Mouse (Mus musculus) heart, embryonic 15.5 days (tissue): ENCODE data around the gene Bbs2. TPM values are rescaled to one million over a fixed set of nuclear protein-coding genes. Genes with fewer than 3 reads are reported as not detected.
A peak's percentile ranks its signal among the peaks of the same experiment; 100 is the strongest.
"Not testable (repeated sequence)": the region's sequence is repeated elsewhere in the genome, so short reads cannot be mapped to it uniquely, and the experiment has no call there.

Experiments used
- ATAC-seq: fragments of 200-750 bp; cut with Nextera tagmentation; replicated peaks from 2 replicates; pipeline ENCODE4 v1.8.0; 2017; ENCODE audit warnings: low read depth, moderate TSS enrichment; ENCODE audit not compliant: insufficient number of reproducible peaks, insufficient read depth, low FRiP score
- H3K27ac ChIP-seq: fragments of 300-500 bp; sonication (generic); 2 replicates; pipeline ENCODE4 v1.5.1; 2015; ENCODE audit warnings: mild to moderate bottlenecking, inconsistent platforms
- H3K27me3 ChIP-seq: fragments of 300-500 bp; sonication (generic); 2 replicates; pipeline ENCODE4 v1.6.1; 2015; ENCODE audit warnings: inconsistent platforms
- H3K36me3 ChIP-seq: fragments of 300-500 bp; sonication (generic); 2 replicates; pipeline ENCODE4 v1.6.1; 2015; ENCODE audit warnings: mild to moderate bottlenecking, inconsistent platforms
- H3K4me1 ChIP-seq: fragments of 300-500 bp; sonication (generic); replicated peaks from 2 replicates; pipeline ENCODE4 v1.6.1; 2015; ENCODE audit warnings: inconsistent platforms
- H3K4me2 ChIP-seq: fragments of 300-500 bp; sonication (generic); 2 replicates; pipeline ENCODE4 v1.6.1; 2015; ENCODE audit warnings: inconsistent platforms, mild to moderate bottlenecking, moderate library complexity
- H3K4me3 ChIP-seq: fragments of 300-500 bp; sonication (generic); 2 replicates; pipeline ENCODE4 v1.5.1; 2015; ENCODE audit warnings: mild to moderate bottlenecking, inconsistent platforms
- H3K9ac ChIP-seq: fragments of 300-500 bp; sonication (generic); 2 replicates; pipeline ENCODE4 v1.6.1; 2015; ENCODE audit warnings: mild to moderate bottlenecking, inconsistent platforms
- H3K9me3 ChIP-seq: fragments of 300-500 bp; sonication (generic); replicated peaks from 2 replicates; pipeline ENCODE4 v1.6.1; 2016; ENCODE audit warnings: inconsistent platforms
- WGBS: fragments of 180-500 bp; shearing (Covaris S2); methylation state at CpG from one replicate; pipeline ENCODE4 v1.1.7; 2015; ENCODE audit warnings: mixed read lengths; 5-methylcytosine and 5-hydroxymethylcytosine counted together
- polyA plus RNA-seq: library from polyadenylated mRNA; unstranded; fragments of >200 nt; fragmentation: Nextera tagmentation; extraction: Ambion mirVana; gene quantifications from 2 replicates; pipeline ENCODE4 v1.2.1, GENCODE M21; 2015

The Bbs2 gene
- polyA plus RNA-seq: 8.0 and 9.9 TPM in 2 replicates

DNA sequence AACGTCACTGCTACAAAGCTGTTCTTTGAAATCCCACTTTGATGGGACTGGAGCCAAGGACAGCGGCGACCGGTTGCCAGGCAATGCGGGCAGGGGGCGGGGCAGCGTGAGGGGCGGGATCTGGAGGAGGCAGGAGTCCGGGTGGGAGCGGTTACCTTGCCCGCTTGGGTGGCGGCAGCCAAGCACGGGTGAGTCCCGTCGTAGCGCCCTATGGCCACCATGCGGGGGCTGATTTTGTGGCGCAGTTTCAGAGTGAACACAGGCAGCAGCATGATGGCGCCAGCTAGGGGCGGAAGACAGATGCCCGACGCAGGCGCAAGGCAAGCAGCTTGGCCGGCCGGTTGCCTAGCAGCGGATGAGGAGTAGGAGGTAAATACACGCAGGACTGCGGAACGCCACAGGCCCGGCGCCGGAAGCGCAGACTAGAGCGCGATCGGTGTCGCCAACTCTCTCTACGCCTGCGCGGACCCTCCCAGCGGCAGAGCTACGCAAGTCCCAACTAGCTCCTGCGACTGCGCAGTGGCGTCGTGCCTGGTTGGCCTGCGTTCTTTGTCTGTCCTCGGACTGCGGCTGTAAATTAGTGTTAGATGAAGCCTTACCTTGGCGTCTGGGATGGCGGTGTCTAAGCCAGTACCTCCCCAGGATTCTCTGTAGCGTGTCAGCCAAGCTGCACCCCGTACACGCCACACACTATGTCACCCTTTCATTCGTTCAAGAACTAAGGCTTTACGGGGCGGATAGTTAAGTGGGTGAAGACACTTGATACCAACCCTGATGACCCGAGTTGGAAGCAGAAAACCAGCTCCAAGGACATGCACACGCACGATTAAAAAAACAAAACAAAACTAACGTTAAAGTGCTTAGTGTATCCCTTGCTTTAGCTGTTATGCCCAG lies at the start of gene Bbs2:
TSS of gene Bbs2 (minus strand) at position 848 of the 894 bp plus-strand sequence.
- peak within 1 kb of the TSS; percentile 61 for H3K9ac ChIP-seq
- peak within 1 kb of the TSS; percentile 80 for H3K4me3 ChIP-seq
- no peaks in the 10 kb centered on the region for H3K36me3 ChIP-seq
- H3K9me3 ChIP-seq: no peaks in the 10 kb centered on the region
- H3K4me1 ChIP-seq: peaks cover 13% of the 10 kb centered on the region
- peak within 1 kb of the TSS; percentile 92 for H3K27ac ChIP-seq
- 2% methylated on average over 61 of the region's 61 CpGs for WGBS
- peak within 1 kb of the TSS; percentile 79 for H3K4me2 ChIP-seq
- peak; percentile 100 for ATAC-seq
- no peaks in the 10 kb centered on the region for H3K27me3 ChIP-seq

DNA sequence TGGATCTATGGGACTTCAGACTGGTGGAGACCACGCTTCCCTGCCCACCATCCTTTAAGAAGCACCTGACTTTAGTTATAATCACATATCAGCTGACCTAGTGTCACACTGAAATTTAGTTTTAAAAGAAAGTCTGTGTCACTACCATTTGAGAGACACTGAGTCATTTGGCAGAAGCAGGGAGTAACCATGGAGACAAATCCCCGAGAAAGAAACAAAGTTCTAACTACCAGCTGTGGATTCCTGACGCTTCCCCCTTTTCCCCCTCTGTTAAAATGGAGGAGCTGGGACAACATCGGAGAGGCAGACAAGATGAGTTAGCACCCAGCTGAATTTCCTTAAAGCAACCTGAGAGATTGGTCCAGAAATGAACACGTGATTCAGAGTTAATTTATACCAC lies 49.5 kb upstream of the Bbs2 start:
- Histone ChIP-seq H3K27ac (no peak overlapping the region), H3K36me3 (no peaks in the 10 kb centered on the region), H3K9ac (no peak overlapping the region), H3K4me3 (no peak overlapping the region), H3K4me1 (peaks cover 12% of the 10 kb centered on the region), H3K27me3 (peaks cover 14% of the 10 kb centered on the region), H3K4me2 (no peak overlapping the region), H3K9me3 (no peaks in the 10 kb centered on the region)
- ATAC-seq: no peak
- WGBS: 47% methylated on average over 5 of the region's 5 CpGs

DNA sequence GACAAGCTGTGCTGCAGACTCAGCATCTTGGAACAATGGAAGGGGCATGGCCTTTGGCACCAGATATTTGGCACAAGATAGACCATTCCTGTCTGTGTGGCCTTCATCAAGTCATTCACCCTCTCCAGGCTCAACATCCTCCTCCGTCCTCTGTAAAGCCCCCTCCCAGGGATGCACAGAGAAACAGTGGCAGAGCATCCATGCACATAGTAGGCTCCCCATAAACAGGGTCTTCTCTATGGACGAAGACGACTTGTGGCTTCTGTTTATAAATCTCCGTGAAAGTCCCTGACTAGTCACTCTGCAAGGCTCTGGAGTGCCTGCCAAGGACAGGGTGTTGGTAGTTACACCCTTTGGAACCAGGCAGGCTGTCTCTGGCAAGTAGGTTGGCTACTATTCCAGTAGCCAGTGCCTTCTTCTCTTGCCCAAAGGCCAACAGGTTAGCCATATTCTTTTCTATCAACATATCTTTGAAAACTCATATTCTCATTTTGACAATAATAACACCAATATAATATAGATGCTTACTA lies 41.6 kb upstream of the Bbs2 start:
- H3K27me3 ChIP-seq: no peaks in the 10 kb centered on the region
- no peak overlapping the region for H3K27ac ChIP-seq
- H3K4me2 ChIP-seq: no peak overlapping the region
- H3K36me3 ChIP-seq: no peaks in the 10 kb centered on the region
- no peaks in the 10 kb centered on the region for H3K9me3 ChIP-seq
- H3K9ac ChIP-seq: no peak overlapping the region
- 79% methylated on average over 4 of the region's 4 CpGs for WGBS
- ATAC-seq: no peak
- H3K4me3 ChIP-seq: no peak overlapping the region
- no peaks in the 10 kb centered on the region for H3K4me1 ChIP-seq

DNA sequence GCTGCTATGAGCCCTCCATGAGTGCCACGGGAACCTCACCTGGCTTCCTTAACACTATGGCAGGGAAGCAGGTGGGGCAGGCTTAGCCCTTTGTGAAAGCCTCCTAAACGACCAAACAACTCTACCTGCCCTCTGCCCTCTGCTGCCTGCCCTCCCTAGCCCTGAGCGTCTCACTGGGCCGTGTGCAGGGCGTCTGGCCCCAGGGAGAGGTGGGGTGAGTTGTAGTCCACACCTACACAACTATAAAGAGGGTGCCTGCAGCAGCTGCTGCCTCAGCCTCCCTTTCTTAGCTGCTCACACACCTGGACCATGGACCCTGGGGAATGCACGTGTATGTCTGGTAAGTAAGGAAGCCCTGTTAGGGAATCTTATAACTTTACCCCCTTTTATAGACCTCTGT lies 38.2 kb upstream of the Bbs2 start, which contains the start of gene Mt4:
TSS of gene Mt4 (plus strand) at position 265 of the 400 bp plus-strand sequence.
- 48% methylated on average over 6 of the region's 6 CpGs for WGBS
- Histone ChIP-seq H3K9me3 (no peaks in the 10 kb centered on the region), H3K27me3 (no peaks in the 10 kb centered on the region), H3K36me3 (no peaks in the 10 kb centered on the region), H3K27ac (no peak within 1 kb of the TSS), H3K4me3 (no peak within 1 kb of the TSS), H3K9ac (no peak within 1 kb of the TSS), H3K4me2 (no peak within 1 kb of the TSS), H3K4me1 (no peaks in the 10 kb centered on the region)
- ATAC-seq: no peak

DNA sequence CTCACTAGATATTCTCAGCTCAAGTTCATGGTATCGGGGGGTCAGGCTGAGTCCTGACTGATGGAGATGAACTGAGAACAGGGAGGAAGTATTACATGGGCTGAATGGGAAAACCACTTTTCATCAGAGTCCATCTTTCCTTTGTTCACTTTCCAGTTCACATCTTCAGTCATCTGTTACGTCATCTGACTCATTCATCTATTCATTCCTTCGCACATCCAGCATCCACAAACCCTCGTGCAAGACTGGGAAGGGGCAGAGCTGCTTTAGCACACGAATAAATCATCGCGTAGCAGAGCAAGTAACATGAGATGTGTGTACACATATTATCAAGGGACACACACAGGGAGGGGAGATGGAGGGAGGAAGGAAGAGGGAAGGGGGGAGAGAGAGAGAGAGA lies 37.5 kb upstream of the Bbs2 start:
- H3K9ac ChIP-seq: no peak overlapping the region
- WGBS: 72% methylated on average over 7 of the region's 7 CpGs
- no peaks in the 10 kb centered on the region for H3K4me1 ChIP-seq
- no peak for ATAC-seq
- H3K4me3 ChIP-seq: no peak overlapping the region
- H3K27me3 ChIP-seq: no peaks in the 10 kb centered on the region
- H3K4me2 ChIP-seq: no peak overlapping the region
- no peak overlapping the region for H3K27ac ChIP-seq
- H3K9me3 ChIP-seq: no peaks in the 10 kb centered on the region
- H3K36me3 ChIP-seq: no peaks in the 10 kb centered on the region

DNA sequence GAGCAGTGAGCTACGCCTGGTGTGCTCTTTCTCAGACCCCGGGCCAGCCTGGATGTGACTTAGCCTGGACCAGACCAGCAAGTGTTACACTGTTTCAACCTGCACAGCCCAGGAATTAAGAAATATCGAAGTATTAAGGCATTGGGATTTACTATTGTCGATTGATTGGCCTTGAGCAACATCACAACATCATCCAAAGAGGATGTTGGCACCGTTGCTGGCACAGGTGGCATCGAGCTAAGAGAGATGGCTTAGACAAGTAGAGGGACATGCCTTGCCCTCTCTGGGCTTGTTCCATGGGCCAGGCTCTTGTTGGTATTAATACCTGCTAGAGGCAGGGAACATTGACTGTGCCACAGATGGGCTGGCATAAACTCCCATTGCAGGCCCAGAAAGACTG lies 36.8 kb upstream of the Bbs2 start:
- 84% methylated on average over 6 of the region's 6 CpGs for WGBS

DNA sequence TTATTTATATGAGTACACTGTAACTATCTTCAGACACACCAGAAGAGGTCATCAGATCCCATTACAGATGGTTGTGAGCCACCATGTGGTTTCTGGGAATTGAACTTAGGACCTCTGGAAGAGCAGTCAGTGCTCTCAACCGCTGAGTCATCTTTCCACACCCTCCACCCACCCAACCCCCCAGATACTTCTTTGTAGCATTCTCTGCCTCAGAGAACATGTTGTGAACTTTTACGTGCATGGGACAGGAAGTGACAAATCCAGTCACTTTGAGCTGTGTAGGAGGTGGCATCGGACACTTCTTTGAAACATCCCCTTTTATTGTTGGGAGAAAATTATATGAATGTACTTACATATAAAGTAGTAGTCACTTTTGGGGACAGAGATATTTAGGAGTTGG lies 35.9 kb upstream of the Bbs2 start:
- WGBS: 51% methylated on average over 3 of the region's 3 CpGs
- not testable (repeated sequence) for H3K4me3 ChIP-seq, H3K4me2 ChIP-seq, H3K36me3 ChIP-seq, ATAC-seq, H3K27ac ChIP-seq, H3K9ac ChIP-seq, H3K27me3 ChIP-seq, H3K4me1 ChIP-seq, H3K9me3 ChIP-seq

More for the DNA sequence above, 36.8 kb upstream of the Bbs2 start:
- Histone ChIP-seq H3K4me2 (no peak overlapping the region), H3K9ac (no peak overlapping the region), H3K4me1 (no peaks in the 10 kb centered on the region), H3K9me3 (no peaks in the 10 kb centered on the region), H3K36me3 (no peaks in the 10 kb centered on the region), H3K27me3 (no peaks in the 10 kb centered on the region), H3K27ac (no peak overlapping the region), H3K4me3 (no peak overlapping the region)
- no peak for ATAC-seq

DNA sequence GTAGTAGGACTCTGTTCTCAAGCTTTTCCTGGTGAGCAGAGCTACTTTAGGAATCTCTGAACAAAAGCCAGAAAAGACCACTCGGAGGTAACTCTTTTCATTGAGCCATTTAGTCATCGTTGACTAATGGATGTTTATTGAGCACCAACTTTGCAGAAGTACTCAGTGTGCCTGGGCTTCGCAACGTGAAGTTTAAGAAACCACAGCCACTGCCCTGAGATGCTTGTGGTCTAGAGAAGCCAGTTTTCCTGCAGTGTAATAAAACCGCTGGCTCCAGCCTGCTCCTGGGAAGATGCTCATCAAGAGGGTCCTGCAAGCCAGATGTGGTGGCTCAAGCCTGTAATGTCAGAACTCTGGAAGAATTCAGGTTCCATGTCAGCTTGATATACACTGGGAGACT lies 33.4 kb upstream of the Bbs2 start:
- no peak for ATAC-seq
- no peaks in the 10 kb centered on the region for H3K36me3 ChIP-seq
- WGBS: 69% methylated on average over 5 of the region's 5 CpGs
- H3K4me2 ChIP-seq: no peak overlapping the region
- H3K27me3 ChIP-seq: no peaks in the 10 kb centered on the region
- no peak overlapping the region for H3K27ac ChIP-seq
- no peak overlapping the region for H3K4me3 ChIP-seq
- no peaks in the 10 kb centered on the region for H3K9me3 ChIP-seq
- no peaks in the 10 kb centered on the region for H3K4me1 ChIP-seq
- H3K9ac ChIP-seq: no peak overlapping the region

DNA sequence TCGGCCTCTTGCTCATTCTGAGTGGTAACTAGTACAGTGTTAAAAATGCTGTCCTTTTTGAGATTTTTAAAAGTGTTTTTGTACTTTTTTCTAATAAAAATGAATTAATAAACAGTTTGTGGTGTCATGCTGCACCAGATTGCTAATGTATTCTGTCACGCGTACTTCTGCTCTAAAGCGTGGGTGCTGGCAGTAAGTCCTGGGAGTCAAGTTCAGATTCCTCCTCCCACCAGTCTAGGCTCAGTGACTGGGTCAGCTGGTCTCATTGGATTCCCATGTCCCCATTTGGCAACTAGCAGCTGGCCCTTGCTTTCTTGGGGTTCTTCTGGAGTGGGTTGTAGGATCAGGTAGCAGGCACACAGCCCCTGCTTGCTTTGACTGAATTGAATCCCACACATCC lies 31.4 kb upstream of the Bbs2 start:
- Histone ChIP-seq H3K4me1 (no peaks in the 10 kb centered on the region), H3K36me3 (no peaks in the 10 kb centered on the region), H3K27ac (no peak overlapping the region), H3K9ac (no peak overlapping the region), H3K4me2 (no peak overlapping the region), H3K4me3 (no peak overlapping the region), H3K27me3 (no peaks in the 10 kb centered on the region), H3K9me3 (no peaks in the 10 kb centered on the region)
- ATAC-seq: no peak
- 80% methylated on average over 4 of the region's 4 CpGs for WGBS

DNA sequence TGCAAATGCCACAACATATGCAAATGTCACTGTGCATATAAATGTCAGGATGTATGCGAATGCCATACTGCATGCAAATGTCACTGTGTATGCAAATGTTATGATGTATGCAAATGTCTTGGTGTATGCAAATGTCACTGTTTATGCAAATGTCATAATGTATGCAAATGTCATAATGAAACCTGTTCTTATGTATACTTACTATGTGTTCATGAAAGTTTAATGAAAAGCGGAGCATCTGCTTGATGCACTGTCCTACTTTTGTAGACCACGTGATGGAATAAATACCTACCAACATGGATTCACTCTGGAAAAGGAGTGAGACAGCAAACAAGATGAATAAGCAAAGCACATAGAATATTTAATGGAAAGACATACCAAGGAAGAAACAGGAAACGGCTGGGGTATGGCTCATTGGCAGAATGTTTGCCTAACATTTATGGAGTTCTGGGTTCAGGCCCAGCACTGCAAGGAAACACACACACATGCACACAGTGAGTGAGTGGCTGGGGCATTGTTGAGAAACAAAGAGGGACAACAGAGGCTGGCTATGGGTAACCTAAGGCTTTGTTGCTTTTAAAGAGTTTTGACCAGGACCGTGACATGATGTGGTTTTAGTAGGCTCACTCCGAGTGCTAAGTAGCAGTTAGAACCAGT lies 30.5 kb upstream of the Bbs2 start:
- no peak overlapping the region for H3K4me2 ChIP-seq
- ATAC-seq: no peak
- no peak overlapping the region for H3K9ac ChIP-seq
- H3K9me3 ChIP-seq: no peaks in the 10 kb centered on the region
- H3K4me3 ChIP-seq: no peak overlapping the region
- H3K4me1 ChIP-seq: no peaks in the 10 kb centered on the region
- H3K36me3 ChIP-seq: no peaks in the 10 kb centered on the region
- WGBS: 83% methylated on average over 6 of the region's 6 CpGs
- H3K27me3 ChIP-seq: no peaks in the 10 kb centered on the region; the same call in 1 of the 2 replicates
- H3K27ac ChIP-seq: no peak overlapping the region

DNA sequence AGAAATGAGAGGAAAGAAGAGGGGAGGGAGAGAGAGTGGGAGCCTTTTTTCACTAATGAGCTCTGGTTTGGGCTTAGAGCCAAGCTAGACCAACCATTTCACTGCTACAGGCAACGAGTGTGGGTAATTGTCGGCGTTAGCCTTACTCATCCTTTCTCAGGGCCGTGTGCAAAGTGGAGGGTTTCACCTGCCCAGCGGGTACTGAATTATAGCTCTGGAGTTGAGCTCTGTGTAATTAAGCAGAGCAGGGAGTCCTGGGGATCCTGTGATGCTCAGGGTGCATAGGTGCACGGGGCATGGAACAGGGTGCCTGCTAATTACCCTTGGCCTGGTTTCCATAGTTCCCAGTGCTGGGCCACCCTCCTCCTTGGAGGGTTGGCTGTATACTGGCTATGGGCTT lies 29.0 kb upstream of the Bbs2 start:
- Histone ChIP-seq H3K4me2 (no peak overlapping the region), H3K9ac (no peak overlapping the region), H3K4me1 (no peaks in the 10 kb centered on the region), H3K4me3 (no peak overlapping the region), H3K9me3 (no peaks in the 10 kb centered on the region), H3K27ac (no peak overlapping the region), H3K27me3 (no peaks in the 10 kb centered on the region; the same call in 1 of the 2 replicates), H3K36me3 (no peaks in the 10 kb centered on the region)
- WGBS: 72% methylated on average over 6 of the region's 6 CpGs
- no peak for ATAC-seq
